Mouse (Mus musculus) activated CD4-positive, CD25-positive, alpha-beta regulatory T cell, adult 9 weeks (primary cell): Measurements from ENCODE around the gene Zbed6. TPM values are rescaled to one million over a fixed set of nuclear protein-coding genes. Genes with fewer than 3 reads are reported as not detected.

Source experiments
- polyA plus RNA-seq: library from polyadenylated mRNA; unstranded; fragments of 100-300 nt; shearing (Covaris generic); gene quantifications from one replicate; pipeline ENCODE4 v1.2.1, GENCODE M21; 2017

Gene Zbed6
- not detected for polyA plus RNA-seq

GRCm38 (mm10) chr1:133660466-133661202 lies at the start of gene Zbed6:
Gene Zbed6 (minus strand): TSS chr1:133660885.

DNA sequence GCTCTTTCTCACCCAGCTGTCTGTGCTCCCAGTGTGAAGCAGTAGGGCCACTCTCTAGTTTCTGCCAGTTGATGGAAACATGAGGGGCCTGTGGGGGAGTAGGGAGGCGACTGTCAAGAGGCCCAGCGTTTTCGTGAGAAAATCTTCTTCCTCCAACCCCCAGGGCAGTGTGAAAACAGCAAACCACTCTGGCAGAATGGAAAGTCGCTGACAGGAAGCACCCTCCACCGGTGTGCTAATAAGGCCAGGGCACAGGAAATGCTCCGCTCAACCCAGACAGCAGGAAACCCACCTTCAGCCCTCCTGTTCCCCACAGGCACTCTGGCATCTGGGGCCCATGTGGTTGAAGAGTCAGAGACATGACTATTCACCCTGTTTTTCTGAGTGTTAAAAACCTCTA lies 29.2 kb upstream of the Zbed6 start, which contains the start of gene Lax1:
TSS of gene Lax1 (minus strand) at position 212 of the 400 bp plus-strand sequence.

GRCm38 (mm10) chr1:133661203-133661933 lies 683 bp upstream of the Zbed6 start, which contains the start of gene Gm38394:
Gene Gm38394 (minus strand): TSS chr1:133661318.

GRCm38 (mm10) chr1:133609771-133610502 lies 50.7 kb downstream of the Zbed6 start, which contains the start of gene Snrpe:
Gene Snrpe (minus strand): TSS chr1:133610291.

Other genes starting within 250 kb of the Zbed6 start
- gene Sox13, start 236.5 kb downstream of the Zbed6 start, polyA plus RNA-seq, result not detected
- 341 TPM for gene Snrpe, start 50.6 kb downstream of the Zbed6 start, polyA plus RNA-seq
- gene Gm38394, start 433 bp upstream of the Zbed6 start, polyA plus RNA-seq, result 2.8 TPM
- gene Lax1, start 29.2 kb upstream of the Zbed6 start, polyA plus RNA-seq, result 145 TPM
- gene Atp2b4, start 140.2 kb upstream of the Zbed6 start, polyA plus RNA-seq, result 8.6 TPM
- not detected for gene Optc, start 247.1 kb upstream of the Zbed6 start, polyA plus RNA-seq